Mouse (Mus musculus) T-helper 17 cell (primary cell): ENCODE measurements around the gene Zfp398.

Experiments
- in situ Hi-C, 2 experiments: fragments of 300-600 bp; cut with MboI, MseI; formaldehyde crosslinking; loops; 1 replicate in 1 of 2; 2 replicates in 1 of 2; pipeline ENCODE4 v1.15.1; 2025; ENCODE audit warnings: high pct_unique_total_duplicates in 2 of 2

The Zfp398 gene

DNA sequence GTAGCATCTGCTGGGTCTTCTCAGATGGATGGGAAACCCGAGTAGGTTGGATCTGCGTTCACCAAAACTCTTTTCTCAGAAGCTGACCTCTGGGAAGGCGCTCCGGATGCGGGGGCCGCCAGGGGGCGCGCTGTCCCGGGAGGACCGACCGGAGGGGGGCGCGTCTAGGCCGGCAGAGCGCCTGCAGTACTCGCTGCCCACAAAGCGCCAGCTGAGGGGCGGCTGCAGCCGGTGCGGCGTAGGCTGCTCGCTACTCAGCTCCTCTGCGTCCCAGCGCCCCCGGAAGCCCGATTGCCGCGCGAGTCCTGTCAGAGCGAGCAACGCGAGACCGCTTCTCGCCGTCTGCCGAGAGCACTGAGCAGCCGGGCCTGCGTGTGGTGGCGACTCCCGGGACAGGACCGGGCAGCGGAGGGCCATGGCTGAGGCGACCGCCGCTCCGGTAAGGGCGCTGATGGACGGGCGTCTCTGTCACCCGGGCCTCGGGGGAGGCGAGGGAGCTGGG lies at the start of gene Zfp398:
TSS of gene Zfp398 (plus strand) at position 180 of the 502 bp plus-strand sequence.
- in situ Hi-C loops, result no loop called here

- in situ Hi-C loops, result no loop called here
Measured at GRCm38 (mm10) chr6:47787941-47788736, 47.3 kb upstream of the Zfp398 start.

- in situ Hi-C loops, result no loop called here
Measured at GRCm38 (mm10) chr6:47788821-47789220, 46.6 kb upstream of the Zfp398 start.

GRCm38 (mm10) chr6:47790745-47791144 lies 44.7 kb upstream of the Zfp398 start:
- in situ Hi-C loops, result loop anchor here (5.0 kb wide), 1 partner anchor 37 kb away; no protein-coding TSS in a partner anchor

DNA sequence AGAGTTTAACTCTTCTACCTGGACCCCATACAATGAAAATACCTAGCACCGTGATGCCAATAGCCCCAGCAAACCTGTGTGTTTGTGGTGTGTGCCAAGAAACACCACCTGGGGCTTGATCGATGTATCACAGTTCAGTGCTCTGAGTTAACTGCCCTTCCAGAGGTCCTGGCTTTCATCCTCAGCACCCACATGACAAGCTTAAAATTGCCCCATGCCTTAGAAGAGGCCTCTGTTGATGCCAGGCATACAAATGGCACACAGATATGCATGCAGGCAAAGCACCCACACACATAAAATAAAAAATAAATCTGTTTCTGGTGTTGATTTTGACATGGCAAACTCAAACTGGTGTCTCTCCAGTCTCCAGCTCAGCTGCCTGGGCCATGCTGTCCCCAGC lies 42.9 kb upstream of the Zfp398 start:
- in situ Hi-C loops, result loop anchor here (5.0 kb wide), 1 partner anchor 35 kb away; no protein-coding TSS in a partner anchor

DNA sequence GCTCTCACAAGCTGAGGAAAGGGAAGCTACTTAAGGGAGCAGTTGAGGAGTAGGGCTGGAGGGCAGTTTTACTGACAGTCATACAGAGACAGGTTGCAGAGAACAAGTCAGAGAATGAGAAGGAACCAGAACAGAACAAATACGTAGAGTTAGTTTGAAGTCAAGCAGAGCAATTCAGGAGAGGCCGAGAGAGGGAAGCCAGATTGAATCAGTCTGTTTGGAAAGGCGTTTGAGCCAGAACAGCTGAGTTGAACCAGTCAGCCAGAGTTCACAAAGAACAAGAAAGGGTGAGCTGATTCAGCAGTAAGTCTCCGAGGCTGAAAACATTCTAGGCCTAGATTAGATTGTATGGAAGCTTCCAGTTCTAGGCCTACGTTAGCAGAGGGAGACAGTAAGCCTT lies 42.2 kb upstream of the Zfp398 start:
- in situ Hi-C loops, result loop anchor here (5.0 kb wide), 1 partner anchor 34 kb away; no protein-coding TSS in a partner anchor

- in situ Hi-C loops, result loop anchor here (5.0 kb wide), 1 partner anchor 33 kb away; no protein-coding TSS in a partner anchor
Measured at GRCm38 (mm10) chr6:47794106-47794830, 41.2 kb upstream of the Zfp398 start.

DNA sequence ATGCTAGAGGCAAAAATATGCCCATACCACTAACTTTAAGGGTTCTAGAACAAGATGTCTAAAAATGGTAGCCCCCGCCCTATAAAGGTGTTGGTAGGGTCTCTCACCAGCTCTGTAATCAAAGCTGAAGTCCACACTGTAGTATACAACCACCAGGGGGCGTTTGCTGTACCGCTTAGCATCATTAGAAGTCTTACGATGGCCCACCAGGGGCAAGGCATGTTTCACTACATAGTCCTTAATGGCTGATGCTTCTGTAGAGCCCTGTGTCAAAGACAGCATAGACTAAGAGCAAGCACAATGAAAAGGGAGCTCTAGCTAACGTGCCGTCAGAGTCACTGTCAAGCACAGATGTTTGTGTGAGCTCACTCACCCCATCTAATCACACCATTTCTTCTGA lies 36.4 kb upstream of the Zfp398 start:
- in situ Hi-C loops, result no loop called here

DNA sequence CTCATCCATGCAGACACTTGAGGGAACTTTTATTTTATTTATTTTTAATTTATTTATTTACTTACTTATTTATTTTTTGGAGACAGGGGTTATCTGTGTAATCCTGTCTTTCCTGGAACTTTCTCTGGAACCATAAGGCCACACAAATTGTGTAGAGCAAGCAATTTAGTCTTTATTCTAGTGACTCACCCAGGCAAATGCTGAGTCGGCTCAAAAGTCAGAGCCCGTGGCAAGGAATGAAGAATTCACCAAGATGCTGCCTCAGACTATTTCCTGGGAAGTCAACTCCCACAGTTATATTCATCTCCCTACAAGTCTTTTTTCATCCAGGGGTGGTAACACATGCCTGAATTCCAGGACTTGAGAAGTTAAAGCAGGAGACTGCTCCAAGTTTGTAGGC lies 29.9 kb upstream of the Zfp398 start:
- in situ Hi-C loops, result no loop called here

GRCm38 (mm10) chr6:47807419-47807818 lies 28.0 kb upstream of the Zfp398 start:
- in situ Hi-C loops, result no loop called here

DNA sequence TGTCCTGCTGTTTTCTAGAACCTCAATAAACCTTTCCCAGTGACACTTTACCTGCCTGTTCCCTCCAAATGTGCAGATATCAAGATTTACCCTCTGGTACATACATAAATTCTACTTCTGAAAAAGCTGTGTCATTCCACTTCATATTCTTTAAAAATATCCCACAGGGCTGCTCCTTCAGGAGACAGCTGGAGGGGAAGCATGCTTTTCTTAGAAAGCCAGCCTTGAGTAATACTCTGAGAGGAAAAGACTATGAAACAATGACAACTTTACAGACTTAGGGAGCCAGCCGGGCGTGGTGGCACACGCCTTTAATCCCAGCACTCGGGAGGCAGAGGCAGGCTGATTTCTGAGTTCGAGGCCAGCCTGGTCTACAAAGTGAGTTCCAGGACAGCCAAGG lies 26.9 kb upstream of the Zfp398 start:
- in situ Hi-C loops, result no loop called here

GRCm38 (mm10) chr6:47809053-47809452 lies 26.4 kb upstream of the Zfp398 start:
- in situ Hi-C loops, result no loop called here

- in situ Hi-C loops, result no loop called here
Measured at GRCm38 (mm10) chr6:47810181-47810580, 25.3 kb upstream of the Zfp398 start.

DNA sequence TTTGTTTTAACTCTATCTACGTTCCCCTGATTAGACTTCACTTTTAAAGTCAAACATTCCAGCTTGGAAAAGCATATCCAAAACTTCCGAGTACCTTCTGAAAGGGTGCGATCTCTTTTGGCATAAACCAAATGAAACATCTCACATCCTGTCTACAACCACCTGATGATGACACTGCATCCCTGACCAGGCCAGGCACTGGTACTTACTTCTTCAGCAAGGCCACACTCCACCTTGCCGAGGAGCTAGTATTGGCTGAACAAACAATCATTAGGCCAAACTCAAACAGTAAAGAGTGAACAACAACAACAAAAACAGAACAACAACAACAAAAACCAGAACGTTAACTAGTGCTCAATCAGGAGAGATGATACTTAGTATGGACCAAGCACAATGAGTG lies 24.1 kb upstream of the Zfp398 start:
- in situ Hi-C loops, result no loop called here

DNA sequence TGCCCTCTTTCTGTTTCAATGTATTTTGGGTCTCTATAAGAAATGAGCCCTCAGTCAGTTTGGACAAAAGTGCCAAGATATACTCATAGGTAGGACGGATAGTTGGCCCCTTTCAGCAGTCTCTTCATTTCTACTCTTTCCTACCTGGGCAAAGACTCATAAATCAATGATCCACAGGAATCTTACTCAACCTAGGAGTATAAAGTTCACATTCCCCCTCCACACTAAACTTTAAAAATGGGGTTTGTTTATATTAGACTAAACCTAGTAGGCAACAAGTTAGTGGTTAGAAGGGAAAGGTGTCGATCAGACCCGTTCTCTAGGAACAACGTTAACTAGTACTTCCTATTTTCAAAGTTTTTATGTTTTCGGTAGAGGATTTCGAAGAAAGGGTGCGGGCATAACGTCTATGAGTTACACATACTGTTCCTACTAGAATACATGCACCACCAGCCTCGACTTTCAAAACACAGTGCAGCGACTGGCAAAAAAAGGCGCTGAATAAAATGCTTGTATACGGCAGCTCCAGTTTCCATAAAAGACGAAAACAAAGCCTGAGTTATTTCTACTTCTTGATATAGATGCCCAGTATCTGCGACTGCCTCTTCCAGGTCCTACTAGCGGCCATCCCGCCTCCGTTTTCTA lies 23.1 kb upstream of the Zfp398 start:
- in situ Hi-C loops, result no loop called here

- in situ Hi-C loops, result no loop called here
Measured at GRCm38 (mm10) chr6:47813257-47813878, 22.1 kb upstream of the Zfp398 start, which contains the start of gene Pdia4. Pdia4 (minus strand) TSS chr6:47813430.

- in situ Hi-C loops, result no loop called here
Measured at GRCm38 (mm10) chr6:47816151-47816550, 19.3 kb upstream of the Zfp398 start.

DNA sequence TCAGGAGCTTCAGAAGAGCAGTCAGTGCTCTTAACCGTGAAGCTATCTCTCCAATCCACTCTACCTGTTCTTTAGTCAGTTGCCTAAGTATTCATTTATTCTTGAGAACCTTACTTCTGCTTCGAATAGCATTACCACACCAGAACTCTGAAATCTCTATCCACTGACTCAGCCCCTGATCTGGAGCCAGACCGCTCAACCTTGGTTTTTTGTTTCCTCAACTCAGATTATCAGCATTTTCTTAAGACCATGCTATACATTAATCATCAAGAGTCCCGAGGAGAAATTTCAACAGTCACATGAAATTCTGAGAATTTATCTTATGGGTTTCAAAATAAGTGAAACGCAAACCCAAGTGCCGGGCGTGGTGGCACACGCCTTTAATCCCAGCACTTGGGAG lies 16.7 kb upstream of the Zfp398 start:
- in situ Hi-C loops, result no loop called here

- in situ Hi-C loops, result no loop called here
Measured at GRCm38 (mm10) chr6:47819626-47820325, 15.7 kb upstream of the Zfp398 start.

GRCm38 (mm10) chr6:47821236-47821635 lies 14.2 kb upstream of the Zfp398 start:
- in situ Hi-C loops, result no loop called here

- in situ Hi-C loops, result no loop called here
Measured at GRCm38 (mm10) chr6:47821776-47822175, 13.7 kb upstream of the Zfp398 start.
